Mouse (Mus musculus) bone marrow macrophage, adult 2 months (primary cell): Measurements from ENCODE around the gene Atp8a1.

Source experiments
- CTCF ChIP-seq: IDR thresholded peaks from 2 replicates; pipeline ENCODE4 v1.5.1; 2012; ENCODE audit warnings: low read depth, mild to moderate bottlenecking, low read length, moderate library complexity
- POLR2A ChIP-seq: IDR thresholded peaks from 2 replicates; pipeline ENCODE4 v1.6.1; 2012; ENCODE audit warnings: mild to moderate bottlenecking, low read depth, low read length, borderline replicate concordance

DNA sequence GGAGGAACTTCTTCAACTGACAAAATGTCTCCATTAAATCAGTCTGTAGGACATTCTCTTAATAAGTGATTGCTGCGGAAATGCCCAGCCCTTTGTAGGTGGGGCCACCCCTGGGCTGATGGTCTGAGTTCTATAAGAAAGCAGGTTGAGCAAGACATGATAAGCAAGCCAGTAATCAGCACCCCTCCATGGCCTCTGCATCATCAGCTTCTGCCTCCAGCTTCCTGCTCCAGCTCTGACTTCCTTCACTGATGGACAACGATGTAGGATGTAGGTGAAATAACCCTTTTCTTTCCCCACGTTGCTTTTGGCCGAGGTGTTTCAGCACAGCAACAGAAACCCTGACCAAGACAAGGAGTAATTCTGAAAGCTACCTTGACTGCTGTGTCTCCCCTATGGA lies 198.1 kb downstream of the Atp8a1 start:
- TF ChIP-seq CTCF (no peak), POLR2A (no peak)
